Mouse (Mus musculus) liver, adult 2 months (tissue): ENCODE results near the gene Rd3l. TPM values are rescaled to one million over a fixed set of nuclear protein-coding genes. Genes with fewer than 3 reads are reported as not detected.

Experiments
- DNase-seq: peaks from one replicate; pipeline ENCODE4 v3.0.0-alpha.2; 2011; ENCODE audit warnings: low read depth, low spot score; ENCODE audit errors: extremely low read depth
- H3K27ac ChIP-seq: fragments of 200-500 bp; replicated peaks from 2 replicates; pipeline ENCODE4 v1.5.1; 2012; ENCODE audit warnings: low read depth, mild to moderate bottlenecking, control low read depth, inconsistent platforms, low read length; ENCODE audit not compliant: insufficient read depth
- H3K27me3 ChIP-seq: fragments of 200-500 bp; 2 replicates; pipeline ENCODE4 v1.6.1; 2012; ENCODE audit warnings: mild to moderate bottlenecking, moderate library complexity, low read length, inconsistent platforms; ENCODE audit not compliant: control insufficient read depth, insufficient read depth
- H3K36me3 ChIP-seq: fragments of 200-500 bp; 2 replicates; pipeline ENCODE4 v1.6.1; 2012; ENCODE audit warnings: low read length, inconsistent platforms; ENCODE audit not compliant: control insufficient read depth, insufficient read depth
- H3K4me1 ChIP-seq: fragments of 200-500 bp; 2 replicates; pipeline ENCODE4 v1.6.1; 2011; ENCODE audit warnings: low read length; ENCODE audit not compliant: control insufficient read depth, insufficient read depth
- H3K4me3 ChIP-seq: fragments of 200-500 bp; 2 replicates; pipeline ENCODE4 v1.5.1; 2011; ENCODE audit warnings: low read depth, mild to moderate bottlenecking, control low read depth, low read length, moderate library complexity; ENCODE audit not compliant: insufficient read depth
- H3K79me2 ChIP-seq: fragments of 200-500 bp; 2 replicates; pipeline ENCODE4 v1.6.1; 2012; ENCODE audit warnings: inconsistent platforms, mild to moderate bottlenecking, low read length, moderate library complexity; ENCODE audit not compliant: control insufficient read depth, insufficient read depth
- H3K9ac ChIP-seq: fragments of 200-500 bp; 2 replicates; pipeline ENCODE4 v1.6.1; 2012; ENCODE audit warnings: low read depth, mild to moderate bottlenecking, control low read depth, inconsistent platforms, low read length
- CTCF ChIP-seq: fragments of 200-500 bp; IDR thresholded peaks from 2 replicates; pipeline ENCODE4 v1.5.1; 2011; ENCODE audit warnings: low read depth, low read length, control low read depth
- POLR2A ChIP-seq: fragments of 200-500 bp; IDR thresholded peaks from 2 replicates; pipeline ENCODE4 v1.6.1; 2011; ENCODE audit warnings: low read length, control low read depth; ENCODE audit not compliant: insufficient read depth; ENCODE audit errors: extremely low read depth
- WGBS: fragments of 180-500 bp; shearing (Covaris S2); methylation state at CpG from one replicate; pipeline ENCODE4 v1.1.7; 2018; 5-methylcytosine and 5-hydroxymethylcytosine counted together
- polyA plus RNA-seq: library from polyadenylated mRNA; depleted of rRNA; stranded (reverse); fragments of >200 nt; gene quantifications from 2 replicates; pipeline ENCODE4 v1.2.3, GENCODE M21; 2012; rRNA removed
- total RNA-seq: library from RNA; depleted of rRNA; stranded (reverse); fragments of >200 nt; gene quantifications from 2 replicates; pipeline ENCODE4 v1.2.3, GENCODE M21; 2014; rRNA removed

The Rd3l gene
- total RNA-seq: not detected in 2 replicates
- polyA plus RNA-seq: not detected in 2 replicates

- Histone ChIP-seq H3K36me3 (no peaks in the 10 kb centered on the region), H3K4me3 (no peak within 1 kb of the TSS), H3K9ac (no peak within 1 kb of the TSS), H3K27me3 (no peaks in the 10 kb centered on the region; the same call in 1 of the 2 replicates), H3K27ac (no peak within 1 kb of the TSS), H3K79me2 (no peaks in the 10 kb centered on the region), H3K4me1 (no peaks in the 10 kb centered on the region)
- WGBS: 72% methylated on average over 6 of the region's 6 CpGs
- TF ChIP-seq POLR2A (no peak), CTCF (no peak)
- no peak for DNase-seq
Observed at GRCm38 (mm10) chr12:111980887-111981367, at the start of gene Rd3l. Gene Rd3l (minus strand): TSS chr12:111981317.

- 79% methylated on average over 4 of the region's 4 CpGs for WGBS
- TF ChIP-seq POLR2A: no peak
- no peak for TF ChIP-seq CTCF
- DNase-seq: no peak
- Histone ChIP-seq H3K4me1 (no peaks in the 10 kb centered on the region), H3K27me3 (no peaks in the 10 kb centered on the region), H3K9ac (no peak overlapping the region), H3K27ac (no peak overlapping the region), H3K36me3 (no peaks in the 10 kb centered on the region), H3K79me2 (no peaks in the 10 kb centered on the region), H3K4me3 (no peak overlapping the region)
Observed at GRCm38 (mm10) chr12:112027408-112027807, 46.3 kb upstream of the Rd3l start.

DNA sequence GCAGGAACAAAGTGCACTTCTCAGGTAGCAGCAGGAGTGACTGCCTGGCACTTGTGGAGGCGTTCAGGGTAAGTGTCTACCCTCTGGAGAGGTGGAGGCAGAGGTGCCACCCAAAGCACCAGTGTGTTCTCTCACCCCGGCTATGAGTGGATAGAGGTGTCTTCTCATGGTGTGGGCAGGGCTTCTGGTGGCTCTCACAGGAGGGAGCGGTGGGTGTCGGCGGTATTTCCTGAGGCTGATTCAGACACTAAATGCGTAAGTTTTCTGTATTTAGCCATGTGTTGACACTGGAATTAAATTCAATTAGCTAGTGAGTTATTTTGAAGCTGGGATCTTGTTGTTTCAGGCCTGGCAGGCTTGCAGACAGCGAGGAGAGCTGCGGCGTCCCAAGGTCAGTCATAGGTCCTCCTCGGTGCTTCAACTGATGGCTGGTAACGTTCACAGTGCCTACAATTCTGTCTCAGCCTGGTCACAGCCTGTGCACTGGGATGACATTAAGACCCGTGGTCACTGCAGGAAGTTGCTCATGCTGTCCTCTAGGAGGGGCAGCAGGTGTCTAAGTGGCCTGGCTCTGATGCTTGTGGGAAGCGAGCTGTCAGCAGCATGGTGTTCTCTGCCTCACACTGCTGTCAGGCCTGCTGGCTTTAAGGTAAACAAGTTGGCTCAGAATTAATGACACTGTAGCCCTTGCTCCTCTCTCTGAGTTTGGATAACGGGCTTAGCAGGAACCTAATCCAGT is 45.0 kb upstream of the Rd3l start:
- TF ChIP-seq POLR2A (no peak), CTCF (no peak)
- H3K27ac ChIP-seq: no peak overlapping the region
- H3K9ac ChIP-seq: no peak overlapping the region
- H3K27me3 ChIP-seq: no peaks in the 10 kb centered on the region
- H3K36me3 ChIP-seq: no peaks in the 10 kb centered on the region
- no peak overlapping the region for H3K4me3 ChIP-seq
- DNase-seq: no peak
- H3K79me2 ChIP-seq: no peaks in the 10 kb centered on the region
- WGBS: 82% methylated on average over 14 of the region's 14 CpGs
- H3K4me1 ChIP-seq: no peaks in the 10 kb centered on the region

DNA sequence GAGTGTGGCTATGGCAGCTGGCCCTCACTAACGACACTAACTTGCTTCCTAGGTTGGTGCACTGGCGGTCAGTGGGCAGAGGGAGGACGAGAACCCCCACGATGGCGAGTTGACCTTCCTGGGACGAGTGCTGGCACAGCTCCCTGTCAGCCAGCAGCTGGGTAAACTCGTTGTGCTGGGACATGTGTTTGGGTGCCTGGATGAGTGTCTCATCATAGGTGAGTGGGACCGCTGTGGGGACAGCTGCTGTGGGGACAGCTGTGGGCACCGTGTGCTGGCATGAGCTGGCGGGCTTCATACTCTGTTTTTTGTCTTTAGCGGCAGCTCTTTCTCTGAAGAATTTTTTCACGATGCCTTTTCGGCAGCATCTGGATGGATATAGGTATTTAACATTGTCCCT is 44.3 kb upstream of the Rd3l start:
- no peak overlapping the region for H3K9ac ChIP-seq
- H3K27ac ChIP-seq: no peak overlapping the region
- no peaks in the 10 kb centered on the region for H3K36me3 ChIP-seq
- no peak for DNase-seq
- H3K4me3 ChIP-seq: no peak overlapping the region
- no peaks in the 10 kb centered on the region for H3K79me2 ChIP-seq
- WGBS: 90% methylated on average over 13 of the region's 13 CpGs
- TF ChIP-seq POLR2A (no peak), CTCF (no peak)
- no peaks in the 10 kb centered on the region for H3K4me1 ChIP-seq
- H3K27me3 ChIP-seq: no peaks in the 10 kb centered on the region

DNA sequence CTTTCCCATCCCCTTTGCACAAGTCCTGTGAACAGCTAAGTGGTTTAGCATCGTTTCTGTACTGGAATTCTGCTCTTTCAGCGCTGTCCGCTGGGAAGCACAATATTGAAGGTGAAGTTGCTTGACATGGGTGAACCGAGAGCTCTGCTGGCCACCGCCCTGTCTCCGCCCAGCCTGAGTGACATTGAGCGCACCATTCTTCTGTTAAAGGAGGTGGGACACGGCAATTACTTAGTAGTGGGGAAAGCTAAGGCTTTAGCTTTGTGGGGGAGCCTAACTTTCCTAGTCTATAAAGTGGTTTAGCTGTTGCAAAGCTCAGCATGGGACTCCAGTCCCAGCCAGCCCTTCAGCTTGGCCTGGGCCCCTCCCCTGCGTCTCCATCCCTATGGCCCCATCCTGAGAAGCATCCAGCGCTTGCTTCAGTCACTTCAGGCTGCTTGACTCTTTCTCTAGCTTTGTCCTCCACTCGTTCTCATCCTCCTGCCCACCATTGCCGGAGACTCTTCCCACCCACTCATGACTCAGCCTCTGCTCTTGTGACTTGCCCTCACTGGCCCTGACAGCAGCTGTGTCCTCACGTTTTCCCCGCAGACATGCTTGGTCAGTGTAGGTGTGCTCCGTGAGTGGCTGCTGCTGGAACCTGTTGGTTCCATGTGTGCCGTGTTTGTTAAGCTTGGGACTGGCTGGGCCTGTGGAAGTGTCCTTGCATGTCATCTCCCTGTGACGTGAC is 43.6 kb upstream of the Rd3l start:
- Histone ChIP-seq H3K27me3 (no peaks in the 10 kb centered on the region), H3K27ac (no peak overlapping the region), H3K36me3 (no peaks in the 10 kb centered on the region), H3K4me3 (no peak overlapping the region), H3K79me2 (no peaks in the 10 kb centered on the region), H3K9ac (no peak overlapping the region), H3K4me1 (no peaks in the 10 kb centered on the region)
- TF ChIP-seq CTCF: no peak
- TF ChIP-seq POLR2A: no peak
- WGBS: 93% methylated on average over 17 of the region's 17 CpGs
- no peak for DNase-seq
